Mouse (Mus musculus) kidney, adult 9 months (tissue): ENCODE data around the gene Olfr1348.

Experiments
- DNase-seq: peaks from one replicate; pipeline ENCODE4 v3.0.0; 2022

Olfr1348 gene

GRCm38 (mm10) chr7:6508648-6509047 lies at the start of gene Olfr1348:
Gene Olfr1348, minus strand, starts transcription at chr7:6508748.
- no peak for DNase-seq

- DNase-seq, result peak; percentile 28
These were observed 17.6 kb upstream of the Olfr1348 start for GRCm38 (mm10) chr7:6526141-6526540.

GRCm38 (mm10) chr7:6525001-6525400 lies 16.5 kb upstream of the Olfr1348 start:
- no peak for DNase-seq

- DNase-seq, result no peak
These were observed 14.3 kb upstream of the Olfr1348 start, which contains the start of gene Olfr1349 for GRCm38 (mm10) chr7:6522850-6523249. Gene Olfr1349, minus strand, starts transcription at chr7:6522950.

- no peak for DNase-seq
These were observed 13.1 kb upstream of the Olfr1348 start for GRCm38 (mm10) chr7:6521666-6522065.

- no peak for DNase-seq
These were observed 8.9 kb downstream of the Olfr1348 start, which contains the start of gene Olfr1347 for GRCm38 (mm10) chr7:6499655-6500054. Gene Olfr1347, minus strand, starts transcription at chr7:6499755.

GRCm38 (mm10) chr7:6486841-6487240 lies 21.7 kb downstream of the Olfr1348 start, which contains the start of gene Olfr5:
Gene Olfr5, minus strand, starts transcription at chr7:6486941.
- no peak for DNase-seq

GRCm38 (mm10) chr7:6477633-6478032 lies 30.9 kb downstream of the Olfr1348 start:
- DNase-seq, result peak; percentile 83

- no peak for DNase-seq
These were observed 41.6 kb downstream of the Olfr1348 start, which contains the start of gene Olfr1346 for GRCm38 (mm10) chr7:6466951-6467350. Gene Olfr1346, plus strand, starts transcription at chr7:6467101.

GRCm38 (mm10) chr7:6456399-6456798 lies 52.1 kb downstream of the Olfr1348 start:
- DNase-seq, result no peak

GRCm38 (mm10) chr7:6455868-6456267 lies 52.7 kb downstream of the Olfr1348 start, which contains the start of gene Olfr1336:
Gene Olfr1336, plus strand, starts transcription at chr7:6456168.
- no peak for DNase-seq
